Mouse (Mus musculus): ENCODE data around the gene Aspscr1.
A peak's percentile ranks its signal among the peaks of the same experiment; 100 is the strongest.
"Not testable (repeated sequence)": the region's sequence is repeated elsewhere in the genome, so short reads cannot be mapped to it uniquely, and the experiment has no call there.

Aspscr1 gene

GRCm38 (mm10) chr11:120641869-120642268, 30.9 kb upstream of the Aspscr1 start:
- no peak for DNase-seq (ENCODE audit: low spot score in 2 of 2)

GRCm38 (mm10) chr11:120642939-120643600, 29.7 kb upstream of the Aspscr1 start:
- no peak for DNase-seq (ENCODE audit: low spot score in 2 of 2)

- DNase-seq (ENCODE audit: low spot score in 2 of 2), result peak; percentile 83 to 87
Observed at GRCm38 (mm10) chr11:120643601-120643987, 29.2 kb upstream of the Aspscr1 start, which contains the start of gene Pycr1. TSS of gene Pycr1 (minus strand) at chr11:120643769.

GRCm38 (mm10) chr11:120647047-120647830, 25.5 kb upstream of the Aspscr1 start:
- DNase-seq (ENCODE audit: low spot score in 2 of 2), result no peak

- no peak for DNase-seq (ENCODE audit: low spot score in 2 of 2)
Observed at GRCm38 (mm10) chr11:120648001-120648476, 24.7 kb upstream of the Aspscr1 start, which contains the start of gene Myadml2. TSS of gene Myadml2 (minus strand) at chr11:120648158.

GRCm38 (mm10) chr11:120651872-120652271, 20.9 kb upstream of the Aspscr1 start:
- DNase-seq (ENCODE audit: low spot score in 2 of 2), result no peak

GRCm38 (mm10) chr11:120654741-120655140, 18.0 kb upstream of the Aspscr1 start:
- DNase-seq (ENCODE audit: low spot score in 2 of 2), result no peak

GRCm38 (mm10) chr11:120657301-120657700, 15.5 kb upstream of the Aspscr1 start:
- no peak for DNase-seq (ENCODE audit: low spot score in 2 of 2)

GRCm38 (mm10) chr11:120658876-120659410, 13.8 kb upstream of the Aspscr1 start:
- DNase-seq (ENCODE audit: low spot score in 2 of 2), result peak; percentile 50 to 74

- DNase-seq (ENCODE audit: low spot score in 2 of 2), result no peak
Observed at GRCm38 (mm10) chr11:120659509-120660300, 13.1 kb upstream of the Aspscr1 start.

- no peak for DNase-seq (ENCODE audit: low spot score in 2 of 2)
Observed at GRCm38 (mm10) chr11:120660301-120661075, 12.3 kb upstream of the Aspscr1 start.

GRCm38 (mm10) chr11:120661076-120661460, 11.7 kb upstream of the Aspscr1 start, which contains the start of gene Notum:
TSS of gene Notum (minus strand) at chr11:120661175.
- DNase-seq (ENCODE audit: low spot score in 2 of 2), result no peak

- no peak for DNase-seq (ENCODE audit: low spot score in 2 of 2)
Observed at GRCm38 (mm10) chr11:120662759-120663158, 10.0 kb upstream of the Aspscr1 start.

GRCm38 (mm10) chr11:120663714-120664113, 9.1 kb upstream of the Aspscr1 start:
- DNase-seq (ENCODE audit: low spot score in 2 of 2), result no peak

- DNase-seq (ENCODE audit: low spot score in 2 of 2), result no peak
Observed at GRCm38 (mm10) chr11:120665406-120665805, 7.4 kb upstream of the Aspscr1 start.

- no peak for DNase-seq (ENCODE audit: low spot score in 2 of 2)
Observed at GRCm38 (mm10) chr11:120666617-120667016, 6.2 kb upstream of the Aspscr1 start.

- no peak for DNase-seq (ENCODE audit: low spot score in 2 of 2)
Observed at GRCm38 (mm10) chr11:120673594-120674122, 885 bp downstream of the Aspscr1 start.

- DNase-seq (ENCODE audit: low spot score in 2 of 2), result not testable (repeated sequence)
Observed at GRCm38 (mm10) chr11:120675875-120676274, 3.1 kb downstream of the Aspscr1 start.

- no peak for DNase-seq (ENCODE audit: low spot score in 2 of 2)
Observed at GRCm38 (mm10) chr11:120676951-120677350, 4.2 kb downstream of the Aspscr1 start.

GRCm38 (mm10) chr11:120679909-120680308, 7.1 kb downstream of the Aspscr1 start:
- DNase-seq (ENCODE audit: low spot score in 2 of 2), result peak in 1 of 2 experiments; percentile 36

GRCm38 (mm10) chr11:120682683-120683082, 9.9 kb downstream of the Aspscr1 start:
- DNase-seq (ENCODE audit: low spot score in 2 of 2), result no peak

Data from natural killer cell, adult 2 months (primary cell).